Mouse (Mus musculus): Measurements from ENCODE around the gene Mllt3.

- TF ChIP-seq POLR2A (IDR thresholded peaks at IDR 0.05; ENCODE audit: low read depth, low read length) (no peak), CTCF (IDR thresholded peaks at IDR 0.05; ENCODE audit: extremely low read depth, insufficient read length, insufficient replicate concordance, low read depth, low read length) (no peak)
Measured at GRCm38 (mm10) chr4:87765729-87766128, 267.4 kb downstream of the Mllt3 start.
